Mouse (Mus musculus) CD4-positive helper T cell, adult 2 months (primary cell): ENCODE measurements around the gene Ifitm10.
"Not testable (repeated sequence)": the region's sequence is repeated elsewhere in the genome, so short reads cannot be mapped to it uniquely, and the experiment has no call there.

Experiments
- DNase-seq: peaks from one replicate; pipeline ENCODE4 v3.0.0-alpha.2; 2012; ENCODE audit warnings: low read depth, missing footprints, low spot score

Ifitm10 gene

DNA sequence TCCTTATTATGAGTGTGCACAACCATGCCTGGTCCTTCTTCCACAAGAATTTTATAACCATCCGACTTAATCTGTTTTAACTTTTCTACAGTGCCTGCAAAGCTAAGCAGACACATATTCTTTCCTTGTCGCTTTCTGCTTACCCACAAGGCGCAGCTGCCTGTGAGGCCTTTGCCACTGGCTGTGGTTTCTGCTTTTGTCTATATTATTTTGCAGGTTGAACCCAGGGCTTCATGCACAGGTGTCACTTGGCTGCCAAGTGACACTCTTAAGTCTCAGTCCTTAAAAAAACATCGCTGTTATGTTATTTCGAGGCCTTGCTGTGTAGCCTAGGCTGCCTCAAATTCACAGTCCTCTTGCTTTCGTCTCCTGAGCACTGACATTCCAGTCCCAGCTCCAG, 50.9 kb downstream of the Ifitm10 start:
- no peak for DNase-seq

DNA sequence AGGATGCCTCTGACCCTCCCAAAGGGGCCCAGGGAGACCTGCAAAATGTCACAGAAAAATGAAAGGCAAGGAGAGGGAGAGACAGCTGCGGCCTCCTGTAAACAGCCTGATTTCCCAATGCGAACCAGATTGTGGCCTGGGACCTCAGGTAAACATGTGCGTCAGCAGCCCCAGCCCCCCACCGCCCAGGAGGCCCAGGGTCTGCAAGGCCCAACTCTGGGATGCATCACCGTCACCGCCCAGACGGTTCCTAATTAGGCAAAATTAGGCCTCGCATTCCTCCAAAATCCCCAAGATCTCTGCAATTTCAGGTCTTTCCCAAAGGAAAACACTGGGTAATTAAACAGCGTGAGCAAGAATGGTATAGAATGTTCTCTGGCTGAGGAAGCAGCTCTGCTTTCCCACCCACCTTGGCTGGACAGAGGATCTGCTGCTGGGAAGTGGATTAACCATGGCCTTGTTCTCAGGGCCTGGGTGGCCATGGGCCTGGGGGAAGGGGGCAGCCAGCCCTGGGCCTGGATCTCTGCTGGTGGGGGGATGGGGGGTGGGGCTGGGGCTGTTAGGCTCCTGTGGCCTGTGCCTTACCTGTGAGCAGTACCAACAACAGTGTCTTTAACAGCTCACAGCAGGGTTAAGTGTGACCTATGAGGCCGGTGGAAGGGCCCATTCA, 51.8 kb downstream of the Ifitm10 start:
- not testable (repeated sequence) for DNase-seq

DNA sequence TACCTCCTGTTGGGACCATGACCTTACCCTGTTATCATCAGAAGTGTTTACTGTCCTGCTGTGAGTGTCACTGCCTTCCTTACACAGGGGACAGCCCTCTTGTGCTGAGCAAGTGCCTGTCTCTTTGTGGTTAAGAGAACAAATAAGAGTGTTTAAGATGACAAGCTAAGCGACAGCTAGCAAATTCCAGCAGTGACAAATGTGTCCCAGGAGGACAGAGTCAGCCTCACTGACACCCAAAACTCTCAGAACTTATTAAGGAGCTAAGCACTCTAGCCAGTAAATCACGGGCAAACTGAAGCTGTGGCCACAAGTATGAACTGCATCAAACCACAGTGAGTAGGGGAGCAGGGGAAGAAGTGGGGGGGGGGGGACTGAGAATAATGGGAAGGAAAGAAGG, 52.6 kb downstream of the Ifitm10 start:
- DNase-seq: no peak

DNA sequence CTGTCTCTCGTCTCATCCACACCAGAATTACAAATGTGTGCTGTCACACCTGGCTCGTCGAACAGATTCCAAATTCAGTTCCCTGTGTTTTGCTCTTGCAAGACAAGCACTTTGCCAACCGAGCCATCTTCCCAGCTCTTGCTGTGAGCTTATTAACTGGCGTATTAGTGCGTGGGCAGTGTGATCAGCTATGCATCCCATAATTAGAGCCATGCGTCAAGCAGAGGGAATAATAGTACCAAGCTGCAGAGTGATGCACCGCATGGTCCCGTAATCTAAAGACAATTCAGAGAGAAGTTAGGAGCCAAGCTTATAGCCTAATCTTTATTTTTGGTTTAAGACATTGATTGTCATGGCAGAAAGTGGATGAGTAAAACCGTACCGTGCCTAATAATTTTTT, 54.4 kb downstream of the Ifitm10 start:
- no peak for DNase-seq

DNA sequence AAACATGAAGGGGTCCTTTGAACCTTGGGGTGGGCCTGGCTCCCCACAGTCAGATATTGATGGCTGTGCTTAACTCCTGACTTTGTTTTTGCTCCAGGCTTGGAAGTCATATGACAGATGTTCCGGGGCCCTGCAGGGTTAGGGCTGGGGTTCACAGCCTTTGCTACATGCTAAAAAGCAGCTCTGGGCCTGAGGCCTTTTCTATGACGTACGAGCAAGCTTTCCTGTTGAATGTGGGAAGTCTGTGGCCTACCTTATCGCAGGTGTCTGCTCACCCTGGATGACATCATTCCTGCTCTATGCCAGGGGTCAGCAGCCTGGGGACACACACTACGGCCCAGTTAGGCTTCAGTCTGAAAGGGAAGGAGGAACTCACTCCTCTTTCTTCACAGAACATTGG, 56.3 kb downstream of the Ifitm10 start:
- no peak for DNase-seq

DNA sequence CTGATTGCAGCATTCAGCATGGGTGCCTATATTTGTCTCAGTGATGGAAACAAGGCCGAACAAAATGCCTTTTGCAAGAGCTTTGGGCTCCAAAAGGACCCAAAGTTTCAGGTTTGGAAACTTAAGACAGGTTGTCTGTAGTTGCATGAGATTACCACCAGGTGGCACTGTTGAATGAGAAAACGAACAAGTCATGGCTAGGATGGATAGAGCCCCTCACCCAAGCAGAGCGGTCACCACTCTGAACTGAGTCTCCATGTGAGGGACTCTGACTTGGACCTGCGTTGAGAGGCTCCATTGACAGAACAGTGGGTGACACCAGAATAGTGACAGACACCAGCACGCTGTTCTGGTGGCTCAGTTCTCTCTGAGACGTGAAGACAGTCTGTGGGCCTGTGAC, 57.0 kb downstream of the Ifitm10 start:
- DNase-seq: peak; percentile 44

DNA sequence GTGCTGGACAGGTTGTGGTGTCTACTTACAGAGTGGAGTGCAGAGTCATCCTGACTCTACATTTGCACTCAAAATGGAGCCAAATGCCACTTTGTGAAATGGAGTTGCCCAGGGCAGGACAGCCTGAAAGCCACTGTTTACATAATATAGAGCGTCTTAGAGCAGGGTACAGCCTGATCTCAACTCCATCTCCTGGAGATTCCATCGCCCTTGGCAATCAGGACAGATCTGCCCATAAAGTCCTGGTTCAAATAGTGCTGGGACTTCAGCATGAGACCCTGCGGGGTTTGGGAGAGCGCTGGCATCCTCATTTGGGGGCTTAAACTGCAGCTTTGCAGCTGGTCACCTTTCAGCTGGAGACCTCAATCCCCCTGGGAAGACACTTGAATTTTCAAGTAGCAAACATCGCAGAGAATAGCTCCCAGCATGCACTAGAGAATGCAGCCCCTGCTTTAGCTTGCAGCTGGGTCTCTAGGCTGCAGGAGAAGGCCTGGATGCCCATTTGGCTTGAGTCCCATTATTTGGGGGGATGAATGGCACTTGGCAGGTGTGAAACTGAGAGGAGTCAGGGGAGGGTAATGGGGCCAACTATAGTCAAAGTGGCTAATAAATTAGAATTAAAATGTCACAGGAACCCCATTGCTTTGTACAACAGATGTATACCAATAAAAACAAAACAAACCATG, 58.8 kb downstream of the Ifitm10 start:
- DNase-seq: no peak

DNA sequence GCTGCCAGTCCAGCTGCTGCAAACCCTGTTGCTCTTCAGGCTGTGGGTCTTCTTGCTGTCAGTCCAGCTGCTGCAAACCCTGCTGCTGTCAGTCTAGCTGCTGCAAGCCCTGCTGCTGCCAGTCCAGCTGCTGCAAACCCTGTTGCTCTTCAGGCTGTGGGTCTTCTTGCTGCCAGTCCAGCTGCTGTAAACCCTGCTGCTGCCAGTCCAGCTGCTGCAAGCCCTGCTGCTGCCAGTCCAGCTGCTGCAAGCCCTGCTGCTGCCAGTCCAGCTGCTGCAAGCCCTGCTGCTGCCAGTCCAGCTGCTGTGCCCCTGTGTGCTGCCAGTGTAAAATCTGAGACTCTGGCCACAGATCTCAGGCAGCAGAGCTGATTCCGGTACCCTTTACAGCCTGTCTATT, 69.6 kb downstream of the Ifitm10 start:
- DNase-seq: not testable (repeated sequence)

DNA sequence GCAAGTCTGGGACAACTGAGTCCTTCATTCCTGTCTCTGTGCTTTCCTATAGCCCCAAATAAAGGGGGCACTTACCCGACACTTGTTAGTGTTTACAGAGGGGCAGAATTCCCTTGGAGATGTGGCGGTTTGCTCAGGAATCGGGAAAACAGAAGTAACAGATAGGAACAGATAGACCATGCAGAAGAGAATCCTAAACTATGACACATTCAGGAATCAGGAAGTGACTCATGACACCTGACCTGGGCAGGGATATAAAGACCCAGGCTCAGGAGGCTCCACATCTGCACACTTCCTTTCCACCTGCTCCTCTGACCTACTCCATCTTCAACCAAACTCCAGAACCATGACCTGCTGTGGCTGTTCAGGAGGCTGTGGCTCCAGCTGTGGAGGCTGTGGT, 70.3 kb downstream of the Ifitm10 start, which contains the start of gene Krtap5-4:
Gene Krtap5-4 (plus strand): TSS at position 301 of the 400 bp plus-strand sequence.
- DNase-seq: no peak

DNA sequence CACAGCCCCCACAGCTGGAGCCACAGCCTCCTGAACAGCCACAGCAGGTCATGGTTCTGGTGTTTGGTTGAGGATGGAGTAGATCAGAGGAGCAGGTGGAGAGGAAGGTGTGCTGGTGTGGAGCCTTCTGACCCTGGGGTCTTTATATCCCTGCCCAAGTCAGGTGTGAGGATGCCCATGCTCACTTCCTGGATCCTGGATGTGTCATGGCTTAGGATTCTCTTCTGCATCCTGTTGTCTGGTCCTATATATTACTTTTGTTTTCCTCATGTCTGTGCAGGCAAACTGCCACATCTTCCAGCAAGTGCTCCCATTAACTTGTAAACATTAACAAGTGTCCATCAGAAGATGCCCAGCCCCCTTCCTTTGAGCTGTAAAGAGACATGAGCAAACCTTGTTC, 76.5 kb downstream of the Ifitm10 start, which contains the start of gene Krtap5-1:
Gene Krtap5-1 (minus strand): TSS at position 101 of the 400 bp plus-strand sequence.
- DNase-seq: not testable (repeated sequence)

DNA sequence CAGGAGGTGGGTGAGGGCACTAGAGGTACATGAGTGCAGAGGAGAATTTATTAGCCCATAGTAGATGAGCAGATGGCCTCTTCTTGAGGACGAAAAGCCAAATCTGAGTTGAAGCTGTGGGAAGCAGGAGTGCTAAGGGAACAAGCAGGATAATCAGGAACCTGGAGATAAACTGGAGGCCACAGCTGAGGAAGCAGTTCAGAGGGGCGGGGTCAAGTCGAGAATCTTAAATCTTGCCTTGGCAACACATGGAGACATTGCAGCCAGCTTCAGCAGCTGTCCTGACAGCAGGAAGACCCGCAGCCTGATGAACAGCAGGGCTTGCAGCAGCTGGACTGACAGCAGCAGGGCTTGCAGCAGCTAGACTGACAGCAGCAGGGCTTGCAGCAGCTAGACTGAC, 77.4 kb downstream of the Ifitm10 start:
- DNase-seq: not testable (repeated sequence)

DNA sequence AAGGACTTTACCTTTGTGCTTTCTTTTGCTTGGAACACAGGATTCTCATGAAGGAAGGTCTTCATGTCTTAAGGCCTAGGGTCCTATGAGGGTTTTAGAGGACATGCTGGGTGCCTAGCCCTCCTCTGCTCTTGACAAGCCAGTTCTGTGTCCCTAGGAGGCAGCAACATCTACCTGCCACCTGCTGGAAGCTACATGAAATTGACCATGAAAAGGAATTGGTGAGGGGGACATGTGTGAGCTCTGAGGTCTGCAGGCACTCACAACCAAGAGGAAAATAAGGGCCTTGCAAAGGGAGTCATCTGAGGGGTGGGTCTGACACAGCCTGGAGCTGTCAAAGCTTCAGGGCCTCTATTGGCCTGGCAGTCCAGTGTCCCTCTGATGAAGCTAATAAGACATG, 78.1 kb downstream of the Ifitm10 start:
- no peak for DNase-seq

DNA sequence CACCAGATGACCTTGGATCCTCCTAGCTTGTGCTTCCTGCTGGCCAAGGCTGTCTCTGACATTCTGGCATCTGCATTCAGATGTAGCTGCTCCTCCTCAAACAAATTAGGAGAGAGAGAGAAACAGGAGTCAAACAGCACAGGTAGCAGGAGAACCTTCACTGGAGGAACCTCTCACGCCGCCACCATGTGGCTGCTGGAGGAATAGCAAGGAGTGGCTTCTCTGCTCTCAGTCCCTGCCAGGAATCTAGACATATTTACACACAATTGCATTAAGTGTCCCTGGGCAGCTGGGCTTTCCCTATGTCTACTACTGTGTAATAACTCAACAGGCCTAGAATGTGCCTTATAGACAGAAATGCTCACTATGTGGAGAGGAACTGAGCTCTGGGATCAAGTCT, 79.7 kb downstream of the Ifitm10 start:
- DNase-seq: peak; percentile 26

DNA sequence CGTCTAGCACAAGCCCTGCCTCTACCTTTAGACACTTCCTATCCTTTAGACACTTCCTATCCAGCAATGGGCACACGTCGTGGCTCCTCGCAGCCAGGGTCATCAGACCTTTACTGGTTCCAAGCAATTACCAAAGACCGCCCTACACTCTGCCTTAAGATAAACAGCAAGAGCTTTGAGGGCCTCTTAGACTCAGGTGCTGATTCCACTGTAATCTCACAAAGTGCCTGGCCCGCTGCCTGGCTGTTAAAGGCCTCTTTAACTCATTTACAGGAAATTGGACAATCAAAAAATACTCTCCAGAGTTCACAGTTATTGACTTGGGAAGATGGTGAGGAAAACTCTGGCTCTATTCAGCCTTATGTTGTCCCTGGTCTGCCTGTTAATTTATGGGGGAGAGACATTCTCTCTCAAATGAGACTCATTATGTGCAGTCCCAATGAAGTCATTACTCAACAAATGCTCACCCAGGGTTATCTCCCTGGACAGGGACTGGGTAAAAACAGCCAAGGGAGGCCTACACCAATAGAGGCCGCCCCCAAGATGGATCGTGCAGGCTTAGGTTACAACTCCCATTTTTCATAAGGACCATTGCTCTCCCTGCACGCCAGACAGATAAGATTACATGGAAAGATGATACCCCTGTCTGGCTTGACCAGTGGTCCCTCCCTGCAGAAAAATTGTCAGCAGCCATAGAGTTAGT, 87.5 kb downstream of the Ifitm10 start:
- not testable (repeated sequence) for DNase-seq

DNA sequence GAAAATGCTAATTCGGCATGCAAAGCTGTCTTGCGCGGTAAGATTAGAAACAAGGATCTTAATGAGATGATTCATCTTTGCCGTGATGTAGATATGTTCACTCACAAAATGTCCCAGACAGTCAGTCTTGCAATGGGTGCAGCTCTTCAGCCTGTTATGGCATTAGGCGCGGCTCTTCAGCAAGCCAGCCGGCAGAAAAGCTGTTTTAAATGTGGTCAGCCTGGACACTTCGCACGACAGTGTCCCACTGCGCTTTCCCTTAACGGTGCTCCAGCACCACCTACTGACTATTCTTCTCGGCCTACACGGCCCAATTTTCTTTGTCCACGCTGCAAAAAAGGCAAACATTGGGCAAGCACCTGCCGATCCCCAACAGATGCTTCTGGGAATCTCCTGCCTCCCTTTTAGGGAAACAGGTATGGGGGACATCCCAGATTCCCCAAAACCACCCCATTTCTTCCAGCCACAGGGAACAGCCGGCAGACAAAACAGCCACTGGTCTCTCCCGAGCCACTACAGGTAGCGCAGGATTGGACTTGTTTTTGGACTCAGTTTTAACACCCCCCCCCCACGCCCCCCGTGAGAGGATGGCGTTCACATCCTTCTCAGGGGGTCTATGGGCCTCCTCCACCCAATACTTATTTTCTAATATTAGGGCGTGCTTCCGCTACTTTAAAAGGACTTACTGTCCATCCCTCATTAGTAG, 88.3 kb downstream of the Ifitm10 start:
- no peak for DNase-seq

DNA sequence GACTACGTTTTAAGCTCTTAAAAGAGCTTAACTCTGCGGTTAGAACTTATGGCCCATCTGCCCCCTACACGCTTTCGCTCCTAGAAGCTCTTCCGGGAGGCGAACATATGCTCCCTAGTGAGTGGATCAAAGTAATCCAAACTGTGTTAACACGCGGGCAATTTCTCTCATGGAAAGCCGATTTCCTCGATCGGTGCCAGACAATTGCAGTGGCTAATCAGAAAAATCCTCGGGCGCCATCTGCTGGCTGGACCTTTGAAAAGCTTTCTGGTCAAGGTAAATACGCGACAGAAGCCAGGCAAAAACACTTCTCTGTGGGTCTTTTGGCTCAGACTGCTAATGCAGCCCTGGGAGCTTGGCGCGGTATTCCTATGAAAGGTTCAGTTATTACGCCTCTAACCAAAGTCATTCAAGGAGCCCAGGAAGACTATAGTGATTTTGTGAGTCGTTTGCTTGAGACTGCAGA, 88.9 kb downstream of the Ifitm10 start:
- peak; percentile 85 for DNase-seq

DNA sequence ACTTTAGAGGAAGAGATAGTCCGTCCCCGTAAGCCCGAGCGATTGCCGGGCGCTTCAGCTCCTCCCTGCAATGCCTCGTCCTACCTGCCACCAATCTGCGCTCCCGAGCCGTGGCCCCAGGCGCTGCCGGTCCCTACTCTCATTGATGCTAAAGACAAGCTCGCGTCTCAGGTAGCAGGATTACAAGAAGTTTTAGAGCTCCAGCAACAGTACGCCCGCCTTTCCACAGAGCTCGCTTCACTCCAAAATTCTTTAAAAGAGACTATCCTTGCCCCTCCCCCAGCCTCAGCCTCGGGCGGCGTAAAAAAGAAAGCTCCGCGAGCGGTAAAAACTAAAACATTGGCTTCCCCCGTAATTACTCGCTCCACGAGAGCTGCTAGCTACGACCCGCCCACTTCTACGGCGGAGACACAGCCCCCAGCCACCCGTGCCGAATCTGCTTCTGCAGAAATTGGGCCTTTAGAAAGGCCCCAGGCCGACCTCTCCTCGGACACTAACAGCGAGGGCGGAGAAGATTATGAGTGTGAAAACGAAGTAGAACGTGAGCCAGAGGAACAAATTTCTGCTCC, 89.4 kb downstream of the Ifitm10 start:
- peak; percentile 72 for DNase-seq

DNA sequence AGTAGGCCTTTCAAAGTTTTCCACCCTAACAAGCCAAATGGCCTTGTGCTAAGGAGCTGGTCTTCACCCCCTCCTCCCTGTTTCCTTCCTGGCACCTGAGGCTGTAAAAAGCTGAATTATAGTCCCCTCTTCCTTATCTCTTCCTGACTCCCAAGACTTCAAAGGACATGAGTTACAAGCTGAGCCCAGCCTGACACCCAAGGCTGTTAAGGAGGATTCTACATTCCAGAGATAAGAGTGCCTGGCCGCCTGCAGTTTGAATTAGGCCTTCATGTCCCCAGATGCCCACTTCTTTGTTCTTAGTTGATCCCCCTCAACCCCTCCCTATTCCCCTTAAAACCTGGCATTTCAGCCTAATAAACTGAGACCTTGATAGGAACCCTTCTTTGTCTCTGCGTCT, 90.7 kb downstream of the Ifitm10 start:
- not testable (repeated sequence) for DNase-seq

DNA sequence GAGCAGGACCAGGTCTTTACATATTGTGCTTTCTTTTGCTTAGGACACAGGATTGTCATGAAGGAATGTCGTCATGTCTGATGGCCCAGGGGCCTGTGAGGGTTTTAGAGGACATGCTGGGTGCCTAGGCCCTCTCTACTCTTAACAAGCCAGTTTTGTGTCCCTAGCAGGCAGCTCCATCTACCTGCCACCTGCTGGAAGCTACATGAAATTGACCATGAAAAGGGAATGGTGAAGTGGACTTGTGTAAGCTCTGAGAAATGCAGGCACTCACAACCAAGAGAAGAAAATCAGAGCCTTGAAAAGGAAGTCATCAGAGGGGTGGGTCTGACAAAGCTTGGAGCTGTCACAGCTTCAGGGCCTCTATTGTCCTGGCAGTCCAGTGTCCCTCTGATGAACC, 94.3 kb downstream of the Ifitm10 start:
- DNase-seq: not testable (repeated sequence)

DNA sequence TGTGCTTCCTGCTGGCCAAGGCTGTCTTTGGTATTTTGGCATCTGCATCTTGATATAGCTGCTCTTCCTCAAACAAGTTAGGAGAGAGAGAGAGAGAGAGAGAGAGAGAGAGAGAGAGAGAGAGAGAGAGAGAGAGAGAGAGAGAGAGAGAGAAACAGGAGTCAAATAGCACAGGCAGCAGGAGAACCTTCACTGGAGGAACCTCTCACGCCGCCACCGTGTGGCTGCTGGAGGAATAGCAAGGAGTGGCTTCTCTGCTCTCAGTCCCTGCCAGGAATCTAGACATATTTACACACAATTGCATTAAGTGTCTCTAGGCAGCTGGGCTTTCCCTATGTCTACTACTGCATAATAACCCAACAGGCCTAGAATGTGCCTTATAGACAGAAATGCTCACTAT, 95.4 kb downstream of the Ifitm10 start:
- DNase-seq: peak; percentile 36
